Mouse (Mus musculus) kidney, postnatal 10 days (tissue): Measurements from ENCODE around the gene Slc16a10.

Experiments
- DNase-seq: peaks from one replicate; pipeline ENCODE4 v3.0.0; 2021; ENCODE audit warnings: mixed read lengths

Slc16a10 gene

DNA sequence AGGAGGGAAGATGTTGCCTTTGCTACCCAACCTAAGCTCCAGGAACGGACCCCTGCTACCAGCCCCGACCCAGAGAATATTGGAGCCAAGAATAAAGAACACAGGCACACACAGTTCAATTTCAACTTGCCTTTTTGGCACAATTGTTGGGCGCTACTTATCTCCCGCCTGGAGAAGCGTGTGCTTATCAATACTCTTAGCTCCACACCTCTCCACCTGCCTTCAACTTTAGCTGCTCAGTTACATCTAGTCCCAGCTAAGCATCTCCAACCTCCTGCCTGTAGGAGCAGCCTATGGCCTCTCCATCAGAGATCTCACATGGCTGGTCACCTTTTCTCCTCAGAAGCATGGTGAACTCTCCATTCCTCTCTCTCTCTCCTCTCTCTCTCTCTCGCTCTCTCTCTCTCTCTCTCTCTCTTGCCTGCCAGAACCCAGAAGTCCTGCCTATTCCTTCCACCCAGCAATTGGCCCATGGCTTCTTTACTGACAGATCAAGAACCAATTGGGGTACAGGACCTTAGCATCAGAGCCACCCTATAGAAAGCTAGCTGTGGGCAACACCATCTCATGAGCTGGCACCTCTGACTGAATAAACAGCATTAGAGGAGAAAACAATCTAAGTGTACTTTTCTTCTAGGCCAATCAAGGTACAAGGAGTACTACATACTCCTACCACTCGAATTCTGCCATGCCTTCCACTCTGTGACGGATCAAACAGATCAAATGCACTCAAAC lies 5.4 kb upstream of the Slc16a10 start:
- DNase-seq: no peak

DNA sequence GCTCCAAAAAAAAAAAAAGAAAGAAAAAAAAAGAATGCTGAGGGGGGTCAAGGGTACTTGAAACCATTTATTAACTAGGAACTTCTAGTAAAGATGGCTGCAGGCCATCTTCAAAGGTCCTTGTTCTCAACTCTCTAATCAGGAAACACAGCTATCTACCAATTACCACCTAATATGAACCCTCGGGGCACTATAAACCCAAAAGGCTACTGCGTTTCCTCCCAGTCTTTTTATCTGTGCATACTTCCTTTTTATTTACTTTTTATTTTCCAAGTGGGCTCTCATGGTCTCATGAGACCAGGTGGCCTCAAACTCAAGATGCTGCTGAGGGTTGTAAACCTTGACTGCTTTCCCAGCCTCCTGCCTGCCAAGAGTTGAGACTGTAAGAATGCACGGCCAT lies 4.4 kb upstream of the Slc16a10 start:
- no peak for DNase-seq

DNA sequence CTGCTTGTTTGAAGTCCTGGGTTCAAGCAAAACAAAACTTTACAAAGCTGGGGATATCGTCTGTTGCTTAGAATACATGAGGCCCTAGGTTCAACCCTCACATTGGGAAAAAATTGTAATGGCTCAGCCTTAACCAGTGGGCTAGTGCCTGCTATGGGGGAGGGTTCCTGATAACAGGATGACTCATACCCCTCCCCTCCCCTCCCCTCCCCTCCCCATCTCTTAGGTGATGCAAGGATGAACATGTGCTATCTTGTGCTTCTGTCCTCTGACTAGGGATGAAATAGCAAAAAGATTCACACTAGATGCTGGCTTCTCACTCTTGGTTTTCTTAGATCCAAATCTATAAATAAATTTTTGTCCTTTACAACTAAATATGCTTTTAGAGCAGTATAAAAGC lies 2.8 kb upstream of the Slc16a10 start:
- no peak for DNase-seq

DNA sequence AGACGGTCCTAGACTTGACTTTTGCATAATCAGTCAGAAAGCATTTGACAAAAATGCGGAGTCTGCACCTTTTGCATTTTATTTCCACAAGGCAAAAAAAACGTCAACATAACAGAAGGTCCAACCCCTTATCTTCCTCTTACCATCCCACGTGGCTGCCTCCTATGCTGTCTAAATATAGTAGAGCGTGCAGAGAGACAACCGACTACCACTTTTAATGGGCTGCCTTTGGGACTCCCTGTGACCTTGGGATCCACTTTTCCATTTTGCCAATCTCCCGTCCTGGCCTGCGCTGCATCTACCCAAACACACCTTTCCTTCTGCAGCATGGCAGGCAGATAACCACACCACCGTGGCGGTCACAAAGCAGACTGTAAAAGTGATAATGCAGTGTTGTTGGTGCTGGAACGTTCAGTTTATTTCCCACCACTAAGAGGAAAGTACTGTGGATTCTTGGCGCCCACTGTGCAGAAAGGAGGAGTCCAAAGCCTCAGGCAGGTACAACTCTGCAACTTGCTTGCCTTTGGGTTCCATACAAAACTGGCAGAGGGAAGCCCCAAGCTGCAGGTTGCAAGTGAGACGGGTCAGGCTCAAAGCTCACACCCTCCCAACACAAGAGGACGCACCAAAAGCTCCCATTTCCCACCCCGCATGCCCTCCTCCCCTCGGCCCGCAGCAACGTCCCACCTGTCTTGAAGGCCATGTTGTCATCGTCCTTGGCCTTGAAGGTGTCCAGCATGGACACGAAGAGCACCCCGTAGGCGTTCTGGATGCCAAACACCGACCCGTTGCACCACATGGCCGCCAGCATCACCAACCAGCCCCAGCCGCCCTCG lies 824 bp downstream of the Slc16a10 start:
- DNase-seq: peak; percentile 23

DNA sequence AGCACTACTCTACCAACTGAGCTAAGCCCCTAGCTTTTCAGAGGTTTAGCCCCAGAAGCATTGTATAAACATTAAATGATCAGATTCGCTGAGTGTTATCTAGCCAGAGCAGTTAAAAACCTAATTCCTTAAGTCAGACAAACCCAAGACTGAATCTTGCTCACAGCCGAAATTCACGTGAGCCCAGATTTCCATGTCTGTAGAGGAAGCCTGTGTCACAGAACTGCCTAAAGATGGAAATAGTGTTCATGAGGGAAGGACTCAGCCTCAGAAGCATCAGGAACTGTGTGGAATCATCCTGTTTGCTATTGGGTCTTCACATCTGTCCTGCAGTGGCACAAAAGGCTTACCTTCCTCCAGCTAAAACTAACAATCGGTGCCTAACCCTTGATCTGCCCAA lies 2.4 kb downstream of the Slc16a10 start:
- DNase-seq: no peak

DNA sequence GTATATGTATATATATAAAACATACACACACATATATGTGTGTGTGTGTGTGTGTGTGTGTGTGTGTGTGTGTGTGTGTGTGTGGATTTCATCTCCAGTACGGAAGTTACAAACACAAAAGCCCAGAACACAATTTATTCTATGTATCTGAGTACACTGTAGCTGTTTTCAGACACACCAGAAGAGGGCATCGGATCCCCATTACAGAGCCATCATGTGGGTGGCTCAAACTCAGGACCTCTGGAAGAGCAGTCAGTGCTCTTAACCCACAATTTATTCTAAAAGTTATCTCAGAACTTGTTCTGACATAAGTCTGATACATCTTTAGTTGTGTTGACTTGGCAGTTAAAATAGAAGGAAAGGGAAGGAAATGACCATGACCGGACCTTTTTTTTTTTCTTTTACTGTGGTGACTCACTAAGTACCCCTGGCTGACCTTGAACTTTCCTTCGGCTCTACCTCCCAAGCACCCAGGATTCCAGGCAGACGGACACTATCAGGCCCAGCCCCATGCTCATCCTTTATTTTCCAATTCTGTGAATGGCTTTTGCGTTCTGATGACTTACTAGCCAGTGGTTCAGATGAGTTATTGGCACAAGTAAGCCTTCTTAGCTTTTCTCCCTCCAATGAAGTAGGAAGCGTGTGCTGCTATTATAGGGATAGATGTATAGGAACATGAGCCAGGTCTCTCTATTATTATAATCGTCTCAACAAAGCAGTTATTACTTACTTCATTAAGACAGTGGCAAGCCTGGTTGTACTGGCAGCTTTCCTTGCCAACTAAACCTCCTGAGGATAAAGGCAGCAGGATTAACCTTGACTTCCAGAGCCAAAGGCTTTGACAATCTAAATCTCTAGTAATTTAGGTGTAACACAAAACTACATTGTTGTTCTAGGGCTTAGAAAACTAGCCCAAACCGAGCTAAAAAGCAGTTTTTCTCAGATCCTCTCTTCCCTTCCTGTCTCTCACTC lies 6.0 kb downstream of the Slc16a10 start:
- DNase-seq: no peak

DNA sequence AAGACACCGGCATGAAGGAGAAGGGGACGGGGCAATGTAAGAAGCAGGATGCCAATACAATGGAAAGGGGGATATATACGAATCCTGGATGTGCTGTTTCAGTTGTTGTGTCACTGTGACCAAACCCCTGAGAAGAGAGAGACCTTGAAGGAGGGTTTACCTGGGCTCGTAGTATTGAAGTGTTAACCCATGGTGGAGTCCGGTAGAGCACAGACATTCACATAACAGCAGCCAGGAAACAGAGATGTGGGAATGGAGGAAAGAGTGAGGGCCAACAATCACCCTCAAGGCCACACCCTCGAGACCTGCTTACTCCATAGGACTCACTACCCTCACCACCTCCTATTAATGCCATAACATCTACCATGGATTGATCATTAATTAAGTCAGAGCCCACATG lies 7.2 kb downstream of the Slc16a10 start:
- DNase-seq: no peak

DNA sequence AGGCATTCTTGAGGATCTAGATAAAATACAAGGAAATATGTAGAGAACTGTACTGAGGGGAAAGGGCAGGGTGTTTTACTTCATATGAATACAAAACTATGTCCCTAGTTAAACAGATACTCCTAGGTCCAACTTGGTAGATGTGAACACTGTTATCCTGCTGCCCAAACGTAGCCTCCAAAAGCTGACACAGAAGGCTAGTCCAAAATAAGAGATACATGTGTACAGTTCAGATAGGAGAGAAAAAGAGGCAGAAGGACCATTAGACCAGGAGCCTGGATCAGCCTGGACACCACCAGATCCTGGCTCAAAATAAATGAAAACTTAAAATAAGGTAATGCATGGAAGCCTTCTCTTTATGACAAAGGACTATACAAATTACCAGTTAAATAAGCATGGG lies 8.4 kb downstream of the Slc16a10 start:
- DNase-seq: no peak

DNA sequence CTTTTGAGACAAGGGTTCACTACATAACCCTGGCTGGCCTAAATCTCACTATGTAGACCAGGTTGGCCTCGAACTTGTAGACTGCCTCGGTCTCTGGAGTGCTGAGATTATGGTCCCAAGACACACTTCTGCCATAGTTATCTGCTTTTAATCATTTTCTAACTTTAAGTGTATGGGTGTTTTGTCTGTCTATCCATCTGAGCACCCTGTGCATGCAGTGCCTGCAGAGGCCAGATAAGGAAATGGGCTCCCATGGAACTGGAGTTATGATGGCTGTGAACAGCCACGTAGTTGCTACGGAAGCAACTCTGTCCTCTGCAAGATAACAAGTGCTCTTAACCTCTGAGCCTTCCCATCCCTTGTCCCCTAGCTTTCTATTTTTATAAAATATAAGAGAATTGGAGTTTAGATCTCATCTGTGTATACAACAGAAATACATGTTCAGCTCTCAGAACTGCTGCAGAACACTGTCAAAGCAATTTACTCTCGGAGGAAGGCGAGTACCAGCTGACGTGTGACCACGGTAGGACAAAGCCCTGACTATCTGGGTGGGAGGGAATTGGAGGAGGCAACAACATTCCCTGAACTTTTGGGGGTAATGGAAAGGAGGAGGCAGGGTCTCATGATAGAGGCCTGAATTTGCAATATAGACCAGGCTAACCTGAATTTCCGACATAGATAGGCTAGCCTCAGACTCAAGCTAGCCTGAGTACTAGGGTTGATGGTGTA lies 10.2 kb downstream of the Slc16a10 start:
- no peak for DNase-seq

DNA sequence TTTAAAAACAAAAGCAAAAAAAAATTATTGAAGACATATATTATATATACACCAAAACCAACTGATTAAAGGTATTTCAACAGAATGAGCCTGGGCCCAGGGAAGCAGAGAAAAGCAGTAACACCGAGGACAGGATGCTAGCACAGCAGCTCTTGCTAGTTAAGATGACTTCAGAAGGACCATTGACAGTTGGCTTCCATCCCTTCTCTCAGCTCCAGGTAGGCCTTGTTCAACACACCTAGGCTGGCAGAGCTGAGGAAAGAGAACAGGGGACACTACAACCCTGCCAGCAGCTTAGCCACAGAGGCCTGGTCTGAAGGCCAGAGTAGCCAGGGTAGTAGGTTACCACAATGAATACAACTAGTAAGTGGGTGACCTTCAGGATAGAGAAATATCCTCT lies 11.9 kb downstream of the Slc16a10 start:
- DNase-seq: no peak

DNA sequence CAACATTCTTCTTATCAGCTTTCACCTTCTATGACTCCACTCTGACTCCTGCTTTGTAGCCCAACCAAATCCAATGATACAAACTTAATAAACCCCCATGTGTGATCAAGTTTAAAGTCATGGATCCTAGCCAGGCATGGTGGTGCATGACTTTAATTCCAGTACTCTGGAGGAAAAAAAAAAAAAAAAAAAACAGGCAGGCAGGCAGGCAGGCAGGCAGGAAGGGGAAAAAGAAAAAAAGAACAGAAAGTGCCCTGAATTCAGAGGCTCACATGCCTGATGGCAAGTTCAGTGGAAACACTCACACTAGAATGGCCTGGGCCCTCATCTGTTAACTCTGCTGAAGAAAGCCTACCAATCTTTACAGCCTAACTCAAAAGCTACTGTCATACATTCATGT lies 12.9 kb downstream of the Slc16a10 start:
- DNase-seq: no peak

DNA sequence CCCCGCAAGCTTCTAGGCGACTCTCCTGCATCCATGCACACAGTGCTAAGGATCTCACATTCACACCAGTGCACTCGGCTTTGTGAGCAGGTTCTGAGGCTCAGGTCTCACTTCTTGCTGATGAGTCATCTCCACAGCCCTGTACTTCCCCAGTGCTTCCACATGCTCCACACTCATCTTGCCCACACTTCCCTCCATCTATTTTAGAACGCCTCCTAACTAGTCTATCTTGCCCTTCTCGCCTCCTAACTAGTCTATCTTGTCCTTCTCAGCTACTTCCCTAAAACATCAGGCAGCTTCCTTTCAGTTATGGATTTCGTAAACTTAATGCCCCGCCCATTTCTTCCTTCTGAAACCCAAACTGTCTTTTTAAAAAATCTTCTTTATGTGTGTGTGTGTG lies 13.6 kb downstream of the Slc16a10 start:
- no peak for DNase-seq

DNA sequence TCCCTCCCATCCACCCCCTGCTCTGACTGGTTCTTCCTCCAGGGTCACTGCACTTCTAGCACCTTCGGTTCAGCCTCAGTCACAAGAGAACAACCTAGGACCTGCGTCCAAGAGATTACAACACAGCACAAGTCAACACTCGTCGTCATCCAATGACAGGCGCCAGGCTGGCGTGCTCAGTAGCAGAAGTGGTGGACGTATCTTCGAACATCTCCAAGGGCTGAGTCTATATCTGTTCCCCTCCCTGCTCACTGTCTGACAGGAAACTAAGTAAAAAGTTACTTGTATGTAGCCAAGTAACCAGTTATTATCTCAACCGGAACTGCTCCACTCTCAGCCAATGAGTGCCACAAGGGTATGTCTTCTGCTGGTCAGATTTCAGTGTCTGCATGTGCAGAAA lies 16.9 kb downstream of the Slc16a10 start:
- DNase-seq: no peak

DNA sequence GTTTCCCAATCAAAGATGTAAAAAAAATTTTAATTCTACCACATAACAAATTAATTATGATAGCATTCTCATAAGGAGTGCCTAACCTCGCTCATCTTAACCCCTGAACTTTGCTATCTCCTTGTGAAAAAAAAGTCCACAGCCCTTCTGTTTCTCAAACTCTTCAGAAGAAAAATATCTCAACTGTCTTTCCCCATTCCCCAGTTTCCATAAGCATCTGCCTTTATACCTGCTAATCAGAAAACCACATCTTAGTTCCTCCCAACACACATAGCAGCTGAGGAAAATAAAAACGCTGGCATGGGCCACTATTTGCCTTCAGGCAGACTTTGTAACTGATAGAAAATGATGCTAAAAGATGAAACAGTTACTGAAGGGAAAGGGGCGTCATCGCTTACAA lies 17.5 kb downstream of the Slc16a10 start:
- no peak for DNase-seq

DNA sequence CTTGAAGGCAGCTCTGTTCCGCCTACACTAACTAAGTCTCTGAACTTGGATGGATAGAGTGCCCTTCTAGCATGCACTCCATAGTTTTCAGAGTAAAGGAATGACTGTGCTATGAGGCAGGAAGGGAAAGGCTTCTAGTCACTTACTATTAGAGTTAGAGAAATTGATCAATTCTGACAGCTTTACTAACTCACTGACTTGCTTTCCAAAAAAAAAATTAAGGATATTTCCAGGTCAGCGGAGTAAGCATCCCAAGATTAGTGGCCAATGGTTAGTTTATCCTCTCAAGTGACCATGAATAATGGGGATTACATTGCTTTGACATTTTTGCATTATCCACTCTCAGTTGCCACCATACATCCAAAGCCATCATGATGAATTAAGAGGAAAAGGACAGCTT lies 18.0 kb downstream of the Slc16a10 start:
- DNase-seq: no peak

DNA sequence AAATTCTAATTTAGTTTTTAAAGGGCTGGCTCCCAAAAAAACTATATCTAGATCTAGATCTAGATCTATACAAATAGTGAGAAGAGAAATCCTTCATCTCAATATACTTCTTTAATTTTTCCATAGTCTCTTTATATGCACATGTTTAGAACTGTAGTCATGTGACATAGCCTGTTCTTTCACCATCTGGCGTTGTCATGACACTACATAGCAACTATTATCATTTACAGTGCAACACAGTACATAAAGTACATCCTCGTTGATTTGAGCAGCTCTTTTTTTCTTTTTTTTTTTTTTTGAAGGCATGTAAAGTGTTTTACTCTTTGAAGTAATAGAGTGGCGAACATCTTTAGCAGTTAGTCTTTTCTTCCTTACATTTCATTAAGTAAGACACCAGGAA lies 22.6 kb downstream of the Slc16a10 start:
- no peak for DNase-seq

DNA sequence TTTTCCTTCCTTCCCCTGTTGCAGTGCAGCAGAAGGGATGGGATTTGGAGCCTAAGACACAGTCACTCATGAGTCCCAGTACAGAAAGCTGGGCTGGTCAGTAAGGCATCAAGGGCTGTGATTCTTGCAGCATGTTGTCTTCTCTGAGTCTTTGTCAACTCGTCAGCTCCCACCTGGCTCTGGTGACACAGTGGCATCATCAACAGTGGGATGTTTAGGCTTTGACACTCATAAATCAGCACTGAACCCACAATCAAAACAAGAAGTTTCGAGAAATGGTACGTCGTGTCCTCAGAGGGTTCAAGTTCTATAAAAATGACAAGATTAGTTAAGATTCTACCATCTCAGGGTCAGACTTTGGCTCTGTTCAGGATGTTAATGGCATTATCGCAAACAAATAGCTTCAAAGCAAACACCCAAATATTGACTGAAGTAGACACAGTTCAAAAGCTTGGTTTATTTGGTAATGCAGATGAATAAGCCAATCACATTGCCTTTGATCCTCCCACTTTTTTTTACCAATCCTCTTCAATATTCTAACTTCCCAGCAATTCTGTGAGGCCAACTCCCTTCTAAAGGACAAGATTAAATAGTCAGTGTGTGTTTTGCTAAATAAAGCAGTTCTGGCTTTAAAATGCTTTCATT lies 23.2 kb downstream of the Slc16a10 start:
- DNase-seq: no peak

DNA sequence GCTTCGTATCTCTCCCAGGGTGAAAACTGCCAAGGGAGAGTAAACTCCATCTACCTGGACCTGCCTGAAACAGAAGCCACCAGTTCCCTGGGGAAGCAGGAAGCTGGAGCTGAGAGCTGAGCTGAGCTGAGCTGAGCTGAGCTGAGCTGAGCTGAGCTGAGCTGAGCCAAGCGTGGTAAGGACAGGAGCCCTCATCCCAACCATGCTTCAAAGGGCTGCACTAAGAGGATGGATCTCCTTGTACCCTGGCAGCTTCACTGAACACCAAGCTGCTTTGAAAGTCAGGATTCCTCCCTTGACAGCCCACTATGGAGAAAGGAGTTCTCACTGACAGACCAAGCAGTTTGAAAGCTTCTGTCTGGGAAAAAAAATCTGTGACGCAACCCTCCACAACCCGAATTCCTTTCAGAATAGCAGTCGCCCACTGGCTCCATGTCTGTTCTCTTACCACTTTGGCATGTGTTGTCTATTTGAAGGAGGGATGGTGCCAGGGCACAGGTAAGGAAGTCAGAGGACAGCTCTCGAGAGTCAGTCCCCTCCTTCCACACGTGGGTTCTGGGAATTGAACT lies 28.5 kb downstream of the Slc16a10 start:
- no peak for DNase-seq

DNA sequence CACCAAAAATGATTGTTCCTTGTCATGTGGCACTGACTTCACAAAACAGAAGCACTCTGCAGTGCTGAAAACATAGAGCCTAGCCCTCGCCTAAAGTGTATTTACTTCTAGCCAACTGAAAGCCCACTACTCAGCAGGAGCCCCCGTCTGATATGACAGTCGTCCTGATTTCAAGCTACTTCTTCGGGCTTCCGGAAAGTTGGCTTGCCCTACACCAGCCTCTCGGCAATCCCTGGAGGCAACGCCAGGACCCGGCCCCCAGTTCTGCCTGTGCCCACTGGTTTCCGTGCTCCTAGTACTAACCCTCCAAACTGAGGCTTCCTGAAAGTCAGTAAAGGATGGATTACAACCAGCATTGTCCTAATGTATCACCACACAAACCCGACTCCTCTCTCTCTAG lies 29.8 kb downstream of the Slc16a10 start:
- no peak for DNase-seq

DNA sequence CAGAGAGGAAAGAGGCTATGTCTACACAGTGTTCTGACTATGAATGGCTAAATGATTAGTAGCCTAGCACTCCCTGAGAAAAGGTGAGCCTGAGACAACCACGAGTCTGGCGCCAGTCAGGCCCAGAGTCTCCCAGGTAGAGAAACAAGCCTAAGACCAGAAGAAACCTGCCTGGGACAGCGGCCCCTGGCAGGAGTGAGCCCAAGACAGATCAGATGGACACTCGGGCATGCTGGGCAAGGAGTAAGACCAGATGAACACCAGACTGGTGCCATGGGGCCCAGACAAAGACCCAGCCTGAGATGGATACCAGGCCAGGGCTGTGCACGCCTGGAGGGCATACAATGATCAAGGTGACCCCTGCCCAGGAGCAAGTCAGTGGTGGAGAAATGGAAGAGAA lies 32.5 kb downstream of the Slc16a10 start:
- no peak for DNase-seq

DNA sequence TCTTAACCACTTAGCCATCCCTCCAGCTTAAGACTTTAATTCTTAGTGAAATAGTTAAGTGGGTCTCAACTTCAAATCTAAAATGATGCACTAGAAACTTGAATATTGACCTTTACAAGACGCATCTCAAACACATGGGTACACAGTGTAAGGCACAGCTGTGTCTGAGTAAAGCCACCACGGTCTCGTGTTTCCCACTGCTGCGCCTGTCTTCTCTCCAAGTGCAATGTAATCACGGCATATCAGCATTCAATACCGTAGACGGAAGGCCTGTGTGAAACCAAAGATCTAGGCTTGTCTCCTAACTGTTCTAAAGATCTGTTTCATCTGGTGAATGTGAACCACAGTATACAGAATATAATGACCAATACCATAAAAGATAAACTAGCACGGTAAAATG lies 33.1 kb downstream of the Slc16a10 start:
- no peak for DNase-seq

DNA sequence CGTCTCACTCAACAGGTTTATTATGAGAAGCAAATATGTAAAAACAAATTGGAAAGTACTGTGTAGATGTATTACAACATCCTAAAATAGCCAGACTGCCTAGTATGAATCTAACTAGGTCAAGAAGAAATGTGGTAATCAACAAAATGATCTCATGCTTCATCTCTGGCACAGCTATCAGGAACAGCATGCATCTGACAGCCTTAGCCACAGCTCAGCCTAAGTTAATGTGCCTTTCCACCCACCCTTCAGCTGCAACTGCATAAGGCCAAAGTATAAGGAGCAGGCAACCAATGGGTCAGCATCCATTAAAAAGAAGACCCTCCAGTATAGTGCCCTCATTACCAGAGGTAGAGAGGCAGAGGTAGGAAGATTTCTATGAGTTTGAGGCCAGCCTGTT lies 34.1 kb downstream of the Slc16a10 start:
- DNase-seq: no peak
